Mouse (Mus musculus) ES-E14 (cell line): ENCODE measurements around the gene Vps35l.

Experiments used
- HCFC1 ChIP-seq: IDR thresholded peaks from 2 replicates; pipeline ENCODE4 v1.6.1; 2012; ENCODE audit warnings: low read length, inconsistent platforms, borderline replicate concordance; ENCODE audit not compliant: insufficient read depth
- ZC3H11A ChIP-seq: IDR thresholded peaks from 2 replicates; pipeline ENCODE4 v1.6.1; 2012; ENCODE audit warnings: low read depth, mild to moderate bottlenecking, inconsistent platforms, low read length, borderline replicate concordance
- ZNF384 ChIP-seq: IDR thresholded peaks from 2 replicates; pipeline ENCODE4 v1.6.1; 2012; ENCODE audit warnings: low read depth, low read length, inconsistent platforms

DNA sequence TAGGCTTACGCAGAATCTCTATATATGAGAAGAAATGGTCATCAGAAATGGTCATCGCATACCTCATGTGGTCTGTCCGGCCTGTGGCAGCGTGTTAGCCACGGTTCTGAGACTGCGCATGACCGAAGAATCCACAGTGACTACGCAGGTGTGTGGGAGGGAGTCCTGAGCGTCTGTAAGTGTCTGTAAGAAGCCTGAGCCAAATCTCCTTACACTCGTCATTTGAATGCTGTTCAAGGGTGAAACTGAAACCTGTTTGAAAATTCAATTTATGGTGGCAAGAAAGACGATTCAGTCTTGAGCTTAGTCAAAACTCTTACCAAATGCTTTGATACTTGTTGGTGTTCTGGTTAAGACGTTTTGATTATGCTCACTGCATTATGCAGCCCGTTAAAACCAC is 6.8 kb upstream of the Vps35l start:
- TF ChIP-seq ZNF384, result no peak
- no peak for TF ChIP-seq ZC3H11A
- TF ChIP-seq HCFC1, result no peak
